Mouse (Mus musculus) stomach, embryonic 14.5 days (tissue): ENCODE results near the gene Patl2. TPM values are rescaled to one million over a fixed set of nuclear protein-coding genes. Genes with fewer than 3 reads are reported as not detected.

ENCODE experiments used
- ATAC-seq: fragments of 200-750 bp; cut with Nextera tagmentation; 2 replicates; pipeline ENCODE4 v1.8.0; 2017; ENCODE audit warnings: low read depth, moderate TSS enrichment; ENCODE audit not compliant: insufficient number of reproducible peaks, insufficient read depth, low FRiP score
- H3K27ac ChIP-seq: fragments of 300-500 bp; sonication (generic); 2 replicates; pipeline ENCODE4 v1.5.1; 2014; ENCODE audit warnings: mild to moderate bottlenecking, low read length, moderate library complexity, mixed read lengths
- H3K27me3 ChIP-seq: fragments of 300-500 bp; sonication (generic); 2 replicates; pipeline ENCODE4 v1.6.1; 2014; ENCODE audit warnings: low read length, control low read depth, mixed read lengths; ENCODE audit not compliant: control insufficient read depth, insufficient read depth
- H3K36me3 ChIP-seq: fragments of 300-500 bp; sonication (generic); 2 replicates; pipeline ENCODE4 v1.6.1; 2014; ENCODE audit warnings: mild to moderate bottlenecking, control low read depth, low read length, moderate library complexity, mixed read lengths; ENCODE audit not compliant: control insufficient read depth, insufficient read depth
- H3K4me1 ChIP-seq: fragments of 300-500 bp; sonication (generic); 2 replicates; pipeline ENCODE4 v1.6.1; 2014; ENCODE audit warnings: low read length, control low read depth, mixed read lengths; ENCODE audit not compliant: control insufficient read depth, insufficient read depth
- H3K4me2 ChIP-seq: fragments of 300-500 bp; sonication (generic); replicated peaks from 2 replicates; pipeline ENCODE4 v1.6.1; 2014; ENCODE audit warnings: low read depth, low read length, control low read depth
- H3K4me3 ChIP-seq: fragments of 300-500 bp; sonication (generic); 2 replicates; pipeline ENCODE4 v1.5.1; 2014; ENCODE audit warnings: low read depth, low read length, control low read depth
- H3K9ac ChIP-seq: fragments of 300-500 bp; sonication (generic); replicated peaks from 2 replicates; pipeline ENCODE4 v1.6.1; 2014; ENCODE audit warnings: low read depth, mild to moderate bottlenecking, control low read depth, low read length, moderate library complexity, mixed read lengths
- H3K9me3 ChIP-seq: fragments of 300-500 bp; sonication (generic); 2 replicates; pipeline ENCODE4 v1.6.1; 2016; ENCODE audit warnings: low read depth, low read length, control low read depth; ENCODE audit not compliant: control insufficient read depth
- WGBS: fragments of 180-500 bp; shearing (Covaris S2); extraction: QIAGEN DNeasy Blood & Tissue Kit; methylation state at CpG from one replicate; pipeline ENCODE4 v1.1.7; 2014; 5-methylcytosine and 5-hydroxymethylcytosine counted together
- polyA plus RNA-seq: library from polyadenylated mRNA; unstranded; fragments of >200 nt; fragmentation: Nextera tagmentation; extraction: Ambion mirVana; gene quantifications from 2 replicates; pipeline ENCODE4 v1.2.1, GENCODE M21; 2014

Gene Patl2
- polyA plus RNA-seq, 1 experiment from 2014 or later, result not detected

- Histone ChIP-seq H3K36me3 (no peaks in the 10 kb centered on the region), H3K9ac (no peak overlapping the region), H3K4me1 (no peaks in the 10 kb centered on the region), H3K27ac (no peak overlapping the region), H3K4me3 (no peak overlapping the region), H3K9me3 (no peaks in the 10 kb centered on the region), H3K27me3 (no peaks in the 10 kb centered on the region), H3K4me2 (no peak overlapping the region)
- ATAC-seq, result no peak
- 91% methylated on average over 2 of the region's 2 CpGs for WGBS
Observed at GRCm38 (mm10) chr2:122132078-122132477, 53.9 kb downstream of the Patl2 start.

DNA sequence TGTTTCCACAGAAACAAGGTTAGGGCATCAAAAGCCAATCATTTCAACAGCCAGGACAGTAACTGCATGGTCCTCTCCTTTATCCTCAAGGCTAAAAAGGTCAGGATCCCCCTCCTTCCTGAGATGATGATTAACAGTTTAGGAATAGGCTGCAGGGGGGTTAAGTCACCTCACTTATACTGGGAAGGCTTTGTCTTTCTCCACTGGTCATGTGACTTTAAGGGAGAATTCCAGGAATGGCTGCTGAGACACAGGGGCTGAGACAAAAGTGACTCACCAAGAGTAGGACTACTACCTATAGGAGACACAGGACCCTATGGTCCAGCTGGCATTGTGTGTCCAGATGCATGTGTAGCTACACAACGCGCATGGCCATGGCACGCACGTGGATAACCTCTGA, 58.4 kb downstream of the Patl2 start:
- H3K9me3 ChIP-seq, result no peaks in the 10 kb centered on the region
- no peak overlapping the region for H3K4me2 ChIP-seq
- H3K27me3 ChIP-seq, result no peaks in the 10 kb centered on the region
- ATAC-seq, result no peak
- 92% methylated on average over 4 of the region's 4 CpGs for WGBS
- no peaks in the 10 kb centered on the region for H3K4me1 ChIP-seq
- H3K4me3 ChIP-seq, result no peak overlapping the region
- no peaks in the 10 kb centered on the region for H3K36me3 ChIP-seq
- H3K9ac ChIP-seq, result no peak overlapping the region
- no peak overlapping the region for H3K27ac ChIP-seq

DNA sequence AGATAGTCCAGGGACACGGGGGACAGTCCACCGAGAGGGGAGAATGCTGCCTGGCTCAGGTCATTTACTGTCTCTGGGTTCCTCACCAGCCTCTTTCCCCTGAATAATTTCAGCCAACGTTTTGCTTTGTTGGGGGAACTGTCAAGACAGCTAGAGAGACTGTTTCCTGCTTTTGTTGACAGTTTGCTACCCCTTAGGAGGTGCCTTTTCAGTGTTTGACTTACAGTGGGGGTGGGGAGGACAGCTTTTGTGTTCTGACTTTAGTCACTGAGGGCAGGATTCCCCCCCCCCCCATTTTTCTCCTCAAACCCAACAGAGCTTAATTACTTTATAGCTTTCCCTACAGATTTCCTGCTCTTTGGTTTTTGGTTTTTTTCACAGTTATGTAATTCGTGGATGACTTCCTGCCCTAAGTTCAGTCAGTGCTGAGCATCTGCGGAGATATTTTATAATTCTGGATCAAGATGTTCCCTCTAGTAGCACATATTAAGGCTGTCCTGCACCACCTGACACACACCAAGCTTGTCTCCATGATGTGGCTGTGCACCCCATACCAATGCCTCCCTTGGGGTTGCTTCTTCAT, 59.1 kb downstream of the Patl2 start:
- Histone ChIP-seq H3K4me1 (no peaks in the 10 kb centered on the region), H3K4me3 (no peak overlapping the region), H3K27ac (no peak overlapping the region), H3K9ac (no peak overlapping the region), H3K4me2 (no peak overlapping the region), H3K36me3 (no peaks in the 10 kb centered on the region), H3K27me3 (no peaks in the 10 kb centered on the region), H3K9me3 (no peaks in the 10 kb centered on the region)
- no peak for ATAC-seq
- WGBS, result 46% methylated on average over 5 of the region's 5 CpGs

GRCm38 (mm10) chr2:122125680-122126572, 60.1 kb downstream of the Patl2 start:
- H3K27ac ChIP-seq, result no peak overlapping the region
- no peaks in the 10 kb centered on the region for H3K27me3 ChIP-seq
- no peak overlapping the region for H3K4me3 ChIP-seq
- WGBS, result 35% methylated on average over 12 of the region's 12 CpGs
- H3K4me1 ChIP-seq, result no peaks in the 10 kb centered on the region
- ATAC-seq, result no peak
- no peak overlapping the region for H3K9ac ChIP-seq
- H3K36me3 ChIP-seq, result no peaks in the 10 kb centered on the region
- no peak overlapping the region for H3K4me2 ChIP-seq
- no peaks in the 10 kb centered on the region for H3K9me3 ChIP-seq

- Histone ChIP-seq H3K4me2 (peak within 1 kb of the TSS; percentile 46), H3K9ac (peak within 1 kb of the TSS; percentile 80), H3K9me3 (no peaks in the 10 kb centered on the region), H3K27ac (peak within 1 kb of the TSS; percentile 99), H3K4me1 (0 out of 2 replicates have a peak, but pooled peaks cover 3% of the 10 kb centered on the region), H3K4me3 (peak within 1 kb of the TSS; percentile 75), H3K27me3 (no peaks in the 10 kb centered on the region), H3K36me3 (peaks cover 10% of the 10 kb centered on the region)
- ATAC-seq, result peak; percentile 99
- WGBS, result under 1% methylated on average over 47 of the region's 47 CpGs
Observed at GRCm38 (mm10) chr2:122117961-122118958, 67.7 kb downstream of the Patl2 start, which contains the start of gene Spg11. Spg11 (minus strand) TSS chr2:122118386.

- Histone ChIP-seq H3K4me3 (peak overlapping the region; percentile 75; the same call in 1 of the 2 replicates), H3K27ac (no peak overlapping the region), H3K4me2 (peak overlapping the region; percentile 46), H3K4me1 (0 out of 2 replicates have a peak, but pooled peaks cover 3% of the 10 kb centered on the region), H3K9ac (peak overlapping the region; percentile 80; the same call in 1 of the 2 replicates), H3K9me3 (no peaks in the 10 kb centered on the region), H3K36me3 (peaks cover 15% of the 10 kb centered on the region), H3K27me3 (no peaks in the 10 kb centered on the region)
- no peak for ATAC-seq
- 91% methylated on average over 2 of the region's 2 CpGs for WGBS
Observed at GRCm38 (mm10) chr2:122116888-122117287, 69.1 kb downstream of the Patl2 start.

DNA sequence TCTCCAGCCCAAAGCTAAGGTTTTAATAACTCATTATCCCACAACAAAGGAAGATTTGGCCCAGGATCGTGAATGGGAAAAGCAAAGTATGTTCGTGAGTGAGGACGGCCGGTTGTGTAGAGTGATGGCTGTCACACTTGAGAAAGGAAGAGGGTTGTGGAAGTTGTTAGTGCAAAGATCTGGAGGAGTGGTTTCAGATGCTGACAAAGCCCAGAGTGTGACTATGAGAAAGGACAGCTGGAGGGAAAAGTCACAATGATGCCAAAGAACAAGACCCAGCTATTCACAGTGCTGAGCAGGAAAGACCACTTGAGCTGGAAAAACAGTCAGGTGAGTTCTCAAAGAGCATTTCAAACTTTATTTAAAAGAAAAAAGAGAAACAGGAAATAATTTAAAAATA, 76.3 kb downstream of the Patl2 start:
- no peak overlapping the region for H3K4me3 ChIP-seq
- H3K36me3 ChIP-seq, result peaks cover 37% of the 10 kb centered on the region
- H3K27me3 ChIP-seq, result no peaks in the 10 kb centered on the region
- no peak for ATAC-seq
- no peak overlapping the region for H3K9ac ChIP-seq
- peak overlapping the region; percentile 44; the same call in 1 of the 2 replicates for H3K27ac ChIP-seq
- no peak overlapping the region for H3K4me2 ChIP-seq
- no peaks in the 10 kb centered on the region for H3K9me3 ChIP-seq
- no peaks in the 10 kb centered on the region for H3K4me1 ChIP-seq
- WGBS, result 60% methylated on average over 4 of the region's 4 CpGs

DNA sequence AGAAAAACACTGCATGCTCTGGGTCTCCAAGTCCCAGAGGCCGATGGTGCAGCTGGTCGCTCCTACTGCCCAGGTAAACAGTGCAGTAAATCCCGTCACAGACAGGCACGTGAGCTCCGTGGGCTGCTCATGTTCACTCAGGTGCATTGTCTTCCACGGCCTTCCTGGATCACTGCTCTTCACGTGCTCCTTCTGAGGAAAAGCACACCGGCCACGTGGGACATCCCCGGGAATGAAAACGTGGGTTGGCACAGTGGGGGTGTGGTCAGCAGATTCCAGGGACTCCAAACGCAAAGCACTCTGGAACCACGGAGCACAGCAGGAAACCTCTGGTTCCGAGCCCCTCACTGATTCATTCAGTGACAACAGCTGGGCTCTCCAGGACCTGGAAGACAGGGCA, 77.9 kb downstream of the Patl2 start:
- 80% methylated on average over 14 of the region's 14 CpGs for WGBS
- H3K4me2 ChIP-seq, result no peak overlapping the region
- no peak overlapping the region for H3K9ac ChIP-seq
- no peak for ATAC-seq
- H3K36me3 ChIP-seq, result peaks cover 29% of the 10 kb centered on the region
- no peak overlapping the region for H3K4me3 ChIP-seq
- no peak overlapping the region for H3K27ac ChIP-seq
- no peaks in the 10 kb centered on the region for H3K4me1 ChIP-seq
- H3K9me3 ChIP-seq, result no peaks in the 10 kb centered on the region
- no peaks in the 10 kb centered on the region for H3K27me3 ChIP-seq
